Mouse (Mus musculus): Measurements from ENCODE around the gene Cul9.

- TF ChIP-seq EP300 (IDR thresholded peaks at IDR 0.05; ENCODE audit: low read depth) (no peak), CTCF (IDR thresholded peaks at IDR 0.05; ENCODE audit: low read depth) (no peak)
These were observed 807 bp upstream of the Cul9 start for GRCm38 (mm10) chr17:46546995-46547394.
